Mouse (Mus musculus) layer of hippocampus, adult 8-10 months (tissue): ENCODE data around the gene Elk3. TPM values are rescaled to one million over a fixed set of nuclear protein-coding genes. Genes with fewer than 3 reads are reported as not detected.

Source experiments
- DNase-seq, 2 experiments: peaks; one replicate each; pipeline ENCODE4 v3.0.0; 2022; ENCODE audit warnings: low spot score in 2 of 2
- total RNA-seq, 4 experiments: library from RNA; stranded (reverse); gene quantifications; 2 replicates each; pipeline ENCODE4 v1.2.4; 2022

The Elk3 gene
- total RNA-seq, 4 experiments from 2014 or later: 7.5 to 18.4 (median 12.0) TPM

DNA sequence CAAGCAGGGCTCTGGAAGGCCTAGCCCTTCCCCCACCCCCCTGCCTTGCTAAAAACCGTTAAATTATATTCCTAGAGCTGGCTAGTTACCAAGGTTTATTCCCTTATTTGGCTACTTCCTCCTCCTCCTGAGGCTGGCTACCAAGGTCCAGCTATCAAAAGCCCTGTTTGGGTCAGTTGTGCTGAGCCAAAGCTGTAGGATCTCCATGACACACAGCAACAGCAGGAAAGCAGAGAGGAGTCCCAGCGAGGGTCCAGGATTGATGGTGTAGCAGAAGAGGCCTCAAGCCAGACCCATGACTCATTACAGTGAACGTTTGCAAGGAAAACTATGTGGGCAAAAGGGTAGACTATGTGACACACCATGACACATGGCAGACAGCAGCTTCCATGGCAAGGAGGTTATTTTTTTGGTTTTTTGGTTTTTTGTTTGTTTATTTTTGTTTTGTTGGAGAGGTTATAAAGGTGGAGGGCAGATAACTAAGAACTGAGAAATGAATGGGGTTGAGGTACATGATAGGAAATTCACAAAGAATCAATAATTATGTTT lies 21.4 kb upstream of the Elk3 start:
- DNase-seq: no peak

DNA sequence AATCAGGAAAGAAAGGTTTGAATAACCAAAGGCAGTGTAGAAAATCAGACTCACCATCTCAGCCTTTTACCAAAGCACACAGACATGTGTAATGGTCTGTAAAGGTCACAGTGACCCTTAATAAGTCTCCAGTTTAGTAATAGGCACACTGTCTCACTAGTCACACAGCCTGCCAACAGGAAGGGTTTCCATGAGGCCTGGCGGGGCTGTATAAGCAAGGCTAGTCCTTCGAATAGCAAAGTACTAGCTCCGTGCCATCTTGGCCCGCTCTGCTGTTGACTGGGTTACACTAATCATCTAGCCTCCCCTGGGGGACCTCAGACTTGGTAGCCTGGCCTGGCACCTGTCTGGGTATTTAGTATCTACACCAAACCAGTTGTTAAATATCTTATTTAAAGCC lies 20.6 kb upstream of the Elk3 start:
- no peak for DNase-seq

DNA sequence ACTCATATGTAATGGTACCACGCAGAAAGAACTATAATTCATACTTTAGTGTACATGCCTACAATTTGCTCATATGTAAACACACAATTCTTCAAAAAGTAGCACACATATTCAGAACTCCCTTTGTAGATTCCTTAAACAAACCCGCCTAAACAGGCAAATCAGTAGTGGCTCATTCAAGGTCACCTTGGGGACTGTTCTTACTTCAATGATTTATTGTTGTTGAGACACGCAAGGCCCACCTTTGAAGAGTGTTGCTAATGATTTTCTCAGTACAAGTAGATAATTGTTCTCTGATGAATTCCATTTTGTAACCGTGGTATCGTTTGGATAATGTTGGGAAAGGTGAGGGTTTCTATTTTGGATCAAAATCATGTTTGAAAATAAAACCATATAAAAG lies 17.4 kb upstream of the Elk3 start:
- no peak for DNase-seq

DNA sequence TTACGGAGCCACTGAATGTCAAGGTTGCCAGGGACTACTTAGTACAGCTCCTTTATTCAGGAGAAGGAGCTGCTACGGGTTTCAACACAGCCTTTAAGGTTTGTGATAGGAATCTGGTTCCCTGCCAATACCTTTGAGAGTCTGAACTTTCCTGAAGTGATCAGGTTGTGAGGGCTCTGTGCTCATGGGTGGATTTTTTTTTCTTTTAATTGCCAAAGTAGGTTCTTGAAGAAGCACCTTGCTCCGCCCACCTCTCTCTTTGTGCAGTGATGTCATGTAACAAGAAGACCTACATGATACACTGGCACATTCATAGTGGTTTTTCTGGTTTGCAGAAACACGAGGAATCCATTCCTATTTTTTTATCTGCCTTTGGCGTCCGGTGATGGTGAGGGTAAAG lies 16.3 kb upstream of the Elk3 start:
- DNase-seq: no peak

DNA sequence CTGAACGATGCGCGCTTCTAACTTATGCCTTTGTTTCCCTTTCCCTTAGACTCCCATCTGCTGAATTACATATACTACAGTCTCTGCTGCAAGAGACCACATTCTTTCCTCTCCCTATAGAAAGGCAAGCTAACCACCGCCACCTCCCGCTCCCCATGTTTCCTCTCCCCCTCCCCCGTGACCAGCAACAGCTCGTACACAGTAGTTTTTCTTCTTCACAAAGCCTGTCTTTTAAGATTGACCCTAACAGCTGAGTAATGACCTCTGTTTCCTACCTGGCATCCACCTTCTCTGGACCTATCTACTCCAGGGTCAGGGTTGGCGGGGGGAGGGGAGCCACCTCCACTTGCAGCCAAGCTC lies 15.8 kb upstream of the Elk3 start:
- no peak for DNase-seq

DNA sequence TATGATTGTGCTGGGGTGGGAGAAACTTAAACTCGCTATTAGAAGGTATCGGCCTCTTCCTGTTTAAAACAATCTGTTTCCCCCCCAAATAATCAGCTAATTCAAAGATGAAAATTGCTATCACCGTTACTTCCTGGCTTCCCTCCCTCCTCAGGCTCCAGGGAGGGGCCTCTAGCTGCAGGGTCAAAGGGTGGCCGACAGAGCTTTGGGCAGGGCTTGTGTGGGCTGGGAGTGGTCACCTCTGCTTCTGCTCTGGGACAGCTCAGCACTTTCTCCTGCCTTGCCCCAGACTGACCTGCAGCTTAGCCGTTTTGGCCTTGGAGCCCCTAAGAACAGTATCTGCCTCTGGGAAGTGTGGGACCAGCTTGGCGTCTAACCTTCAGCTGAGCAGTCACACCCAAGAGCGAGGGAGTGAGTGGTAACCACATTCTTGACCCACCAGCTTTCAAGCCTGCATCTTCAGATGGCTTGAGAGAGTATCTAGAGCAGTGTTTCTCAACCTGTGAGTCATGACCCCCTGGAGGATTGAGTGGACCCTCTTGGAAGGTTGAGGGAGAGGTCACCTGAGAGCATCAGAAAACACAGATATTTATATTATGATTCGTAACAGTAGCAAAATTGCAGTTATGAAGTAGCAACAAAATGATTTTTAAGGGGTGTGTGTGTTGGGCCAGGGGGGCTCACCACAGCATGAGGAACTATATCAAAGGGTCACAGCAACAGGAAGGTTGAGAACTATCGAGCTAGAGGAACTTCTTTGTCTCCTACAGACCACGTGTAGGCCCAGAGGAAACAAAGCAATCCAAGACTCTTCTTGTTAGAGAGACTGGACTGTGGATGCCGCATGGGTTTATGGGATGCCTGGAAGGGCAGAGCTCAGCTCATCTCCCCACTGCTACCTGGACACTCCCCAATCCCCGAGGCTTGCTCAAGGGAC lies 15.1 kb upstream of the Elk3 start:
- no peak for DNase-seq

DNA sequence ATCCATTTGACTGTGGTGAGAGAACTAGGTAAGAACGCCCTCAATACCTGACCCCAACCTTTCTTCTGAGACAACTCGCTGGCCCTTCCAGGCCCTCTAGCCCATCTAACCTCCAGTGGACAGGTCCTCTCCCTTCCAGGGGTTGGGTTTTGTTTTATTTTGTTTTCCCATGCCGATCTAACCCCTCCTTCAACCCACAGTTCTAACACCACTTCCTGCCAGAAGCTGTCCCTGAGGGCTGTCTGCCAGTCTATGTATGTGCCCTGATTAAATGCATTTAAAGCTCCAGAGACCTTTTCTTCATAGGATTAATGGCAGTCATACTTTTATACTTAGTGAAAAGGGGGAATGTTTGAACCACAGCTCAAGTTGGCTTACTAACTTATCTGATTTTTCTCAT lies 14.4 kb upstream of the Elk3 start:
- no peak for DNase-seq

DNA sequence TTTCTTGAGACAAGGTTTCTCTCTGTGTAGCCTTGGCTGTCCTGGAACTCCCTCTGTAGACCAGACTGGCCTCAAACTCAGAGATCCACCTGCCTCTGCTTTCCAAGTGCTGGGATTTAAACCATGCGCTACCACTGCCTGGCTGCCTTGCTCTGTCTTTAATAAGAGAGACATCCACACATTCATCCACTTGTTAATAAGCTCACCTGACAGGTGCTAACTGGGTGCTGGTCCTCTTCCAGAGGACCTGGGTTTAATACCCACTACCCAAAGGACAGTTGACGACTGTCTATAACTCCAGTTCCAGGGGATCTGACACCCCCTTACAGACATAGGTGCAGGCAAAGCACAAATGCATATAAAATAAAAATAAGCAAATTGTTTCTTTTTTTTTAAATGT lies 13.5 kb upstream of the Elk3 start:
- DNase-seq: no peak

DNA sequence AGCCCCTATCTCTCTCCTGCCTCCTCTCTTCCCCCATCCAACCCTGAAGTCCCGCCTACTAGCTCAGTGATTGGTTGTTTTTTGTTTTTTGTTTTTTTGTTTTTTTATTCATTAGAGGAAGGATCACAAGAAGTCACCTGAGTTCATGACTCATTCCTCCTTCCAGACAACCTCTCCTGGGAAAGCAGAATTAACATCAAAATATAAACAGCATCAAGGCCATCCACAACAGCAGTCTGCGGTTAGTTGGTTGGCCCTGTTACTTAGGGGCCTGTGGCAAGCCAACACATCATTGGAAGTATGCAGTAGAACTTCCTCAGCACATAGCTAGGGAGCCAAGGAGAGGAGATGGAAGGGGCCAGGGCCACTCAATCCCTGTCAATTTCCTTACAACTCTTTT lies 12.7 kb upstream of the Elk3 start:
- no peak for DNase-seq

DNA sequence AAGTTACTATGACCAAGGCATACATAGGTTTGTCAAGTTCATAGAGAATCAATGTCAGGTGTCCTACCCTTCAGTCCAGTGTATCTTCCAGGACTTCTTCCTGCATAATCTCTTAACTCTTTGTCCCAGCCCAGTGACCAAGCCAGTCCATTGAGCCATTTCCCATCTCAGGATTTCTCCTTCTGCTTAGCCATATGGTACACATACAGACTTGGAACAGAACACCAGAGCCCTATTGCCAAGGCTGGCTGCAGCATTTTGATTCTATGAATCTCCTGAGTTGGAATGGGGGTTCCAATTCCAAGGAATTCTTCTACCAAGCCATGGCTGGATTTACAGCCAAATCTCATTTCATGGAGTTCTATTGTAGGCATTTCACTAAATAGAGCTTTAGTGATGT lies 10.8 kb upstream of the Elk3 start:
- no peak for DNase-seq

DNA sequence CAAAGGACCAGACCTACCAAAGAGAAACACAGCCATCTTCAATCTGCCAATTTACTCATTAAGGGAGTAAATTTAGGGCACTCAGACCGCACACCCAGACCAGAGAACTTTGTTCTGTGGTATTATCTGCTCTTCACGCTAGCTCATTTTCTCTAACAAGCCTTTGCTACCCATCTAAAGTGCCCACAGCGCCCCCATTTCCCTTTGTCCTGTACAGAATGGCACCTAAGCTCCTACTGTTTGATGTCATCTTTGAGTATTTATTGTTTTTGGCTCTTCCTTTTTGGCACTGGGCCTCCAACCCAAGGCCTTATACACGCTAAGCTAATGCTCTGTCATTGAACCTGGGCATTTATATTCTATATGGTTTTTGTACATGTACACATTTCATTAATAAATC lies 9.2 kb upstream of the Elk3 start:
- no peak for DNase-seq

DNA sequence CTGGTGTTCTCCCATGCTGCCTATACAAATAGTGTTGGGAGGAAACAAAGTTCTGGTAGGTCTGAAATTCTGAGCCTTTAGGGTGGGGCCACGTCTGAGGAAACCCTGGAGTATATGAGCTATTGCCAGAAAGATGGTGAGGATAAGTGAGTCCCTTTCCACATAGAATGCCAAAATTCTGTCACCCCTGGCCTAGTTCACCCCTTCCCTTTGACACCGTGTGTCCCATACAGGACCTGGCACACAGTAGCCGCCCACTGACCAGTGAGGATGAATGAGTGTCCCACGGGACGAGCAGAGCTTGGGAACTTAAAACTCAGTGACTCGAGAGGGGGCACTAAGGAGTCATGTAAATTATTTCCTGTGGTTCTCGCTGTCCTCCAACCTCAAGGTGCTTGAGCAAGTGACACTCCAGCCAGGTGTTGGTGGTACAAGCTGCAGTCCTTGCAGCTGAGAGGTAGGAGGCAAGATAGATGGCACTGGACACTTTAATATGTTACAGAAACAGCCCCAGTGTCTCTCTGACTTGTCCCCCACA lies 8.7 kb upstream of the Elk3 start:
- DNase-seq: no peak

DNA sequence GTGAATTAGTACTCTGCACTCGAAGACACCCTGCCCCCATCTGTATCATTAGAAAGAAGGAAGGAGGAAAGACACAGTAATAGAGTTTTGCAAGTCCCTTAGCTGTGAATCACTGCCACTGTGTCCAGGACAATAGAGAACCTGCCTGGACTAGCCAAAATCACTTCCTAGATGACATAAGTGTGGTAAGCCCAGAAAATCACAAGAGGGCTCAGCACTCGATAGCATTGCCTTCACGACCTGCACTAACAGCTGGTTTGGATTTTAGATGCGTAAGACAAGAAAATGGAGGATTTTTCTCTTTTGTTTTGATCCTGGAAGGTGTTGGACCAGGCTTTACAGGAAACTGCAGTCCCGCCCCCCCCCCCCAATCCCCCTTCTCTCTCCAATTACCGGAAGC lies 6.0 kb upstream of the Elk3 start:
- DNase-seq: no peak

DNA sequence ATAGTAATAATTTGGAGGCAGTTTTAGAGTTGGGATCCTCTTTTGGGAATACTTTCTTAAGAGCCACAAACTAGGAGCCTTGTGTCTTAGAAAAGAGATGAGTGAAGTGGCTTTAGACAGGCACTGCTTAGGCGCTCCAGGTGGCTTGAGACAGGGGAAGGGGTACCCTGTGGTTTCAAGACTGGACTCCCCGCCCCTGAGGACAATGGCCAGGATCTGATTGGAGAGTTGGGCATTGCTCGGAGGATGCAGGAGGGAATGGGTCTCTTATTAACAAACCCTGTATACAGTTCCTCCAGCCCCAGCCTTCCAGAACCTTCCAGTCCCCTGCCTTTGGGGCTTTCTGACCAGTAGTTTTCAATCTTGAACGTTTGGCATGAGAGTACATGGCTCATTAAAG lies 641 bp upstream of the Elk3 start:
- DNase-seq: no peak

DNA sequence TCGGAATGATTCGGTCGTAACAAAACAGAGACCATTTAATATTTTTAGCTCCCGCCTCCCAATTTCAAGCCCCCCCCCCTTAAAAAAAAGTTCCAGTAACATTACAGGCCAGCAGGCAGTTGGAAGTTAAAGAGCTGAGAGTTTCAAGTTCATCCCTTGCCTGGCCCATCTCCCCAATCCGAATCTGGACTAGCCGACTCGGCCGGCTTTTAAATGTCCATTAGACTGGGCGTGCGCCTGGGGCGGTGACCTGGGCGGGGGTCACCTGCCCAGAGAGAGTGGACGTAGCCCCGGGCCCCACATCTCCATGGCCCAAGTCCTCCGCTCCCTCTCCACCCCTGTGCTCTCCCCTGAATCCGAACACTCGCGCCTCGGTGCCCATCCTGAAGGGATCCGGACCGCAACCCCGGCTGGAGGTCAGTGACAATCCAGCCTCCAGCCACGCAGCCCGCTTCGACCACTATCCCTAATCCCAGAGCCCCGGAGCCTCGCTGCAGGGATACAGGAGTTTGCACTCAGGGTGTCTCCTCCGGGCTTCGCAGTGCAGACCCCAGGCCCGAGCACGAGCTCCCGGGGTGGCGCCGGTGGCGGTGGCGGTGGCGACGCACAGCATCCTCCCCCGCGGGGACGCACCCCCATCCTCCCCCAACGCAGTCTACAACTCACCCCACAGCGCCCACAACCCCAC lies 857 bp downstream of the Elk3 start:
- no peak for DNase-seq

DNA sequence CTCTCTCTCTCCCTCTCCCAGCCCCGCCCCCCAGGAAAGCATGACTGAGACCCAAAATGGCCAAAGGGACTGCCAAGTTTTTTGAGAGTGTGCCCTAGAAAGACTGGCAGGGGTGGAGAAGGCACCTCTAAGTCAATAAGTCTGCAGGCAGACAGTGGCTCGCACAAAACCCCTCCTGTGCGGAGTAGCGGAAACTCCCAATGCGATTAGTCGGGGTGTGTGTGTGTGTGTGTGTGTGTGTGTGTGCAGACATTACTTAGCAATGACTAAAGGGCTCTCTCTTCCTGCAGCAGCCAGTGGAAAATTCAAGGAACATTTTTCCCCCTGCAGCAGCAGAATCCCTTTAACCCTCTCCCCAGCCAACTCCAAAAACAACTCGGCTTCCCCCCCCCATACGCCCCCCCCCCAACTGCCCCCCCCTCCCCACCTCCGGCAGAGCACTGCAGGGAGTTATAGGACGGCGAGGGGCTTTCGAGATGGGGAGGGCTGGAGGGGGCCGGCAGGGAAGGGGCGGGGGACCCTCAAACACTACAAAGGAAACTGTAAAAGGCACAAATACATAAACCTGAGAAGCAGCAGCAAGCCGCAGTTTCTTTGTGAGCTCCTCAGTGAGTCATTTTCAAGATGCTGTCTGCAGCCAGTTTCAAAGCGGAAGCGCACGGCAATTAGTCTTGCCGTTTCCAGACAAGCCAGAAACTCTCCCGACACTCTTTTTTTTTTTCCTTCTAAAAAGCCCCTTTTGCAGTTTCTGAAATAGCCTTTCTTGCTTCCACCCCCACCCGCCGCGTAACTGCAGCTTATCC lies 1.6 kb downstream of the Elk3 start:
- DNase-seq: peak in 1 of 2 experiments; percentile 25

DNA sequence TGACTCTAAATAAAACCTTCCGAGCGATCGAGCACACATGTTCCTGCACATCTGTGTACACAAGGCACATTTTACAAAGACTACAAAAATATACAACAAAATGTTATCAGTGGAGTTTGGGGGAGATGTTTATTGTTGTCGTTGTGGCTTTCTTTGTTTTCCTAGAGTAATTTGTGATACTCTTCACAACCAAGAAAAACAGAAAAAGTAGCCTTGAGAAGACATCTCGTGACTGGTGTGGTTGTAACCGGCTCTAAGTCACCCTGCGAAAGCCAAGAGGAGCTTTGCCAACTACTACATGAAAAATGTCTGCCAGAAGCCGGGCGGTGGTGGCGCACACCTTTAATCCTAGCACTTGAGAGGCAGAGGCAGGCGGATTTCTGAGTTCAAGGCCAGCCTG lies 4.6 kb downstream of the Elk3 start:
- DNase-seq: no peak

DNA sequence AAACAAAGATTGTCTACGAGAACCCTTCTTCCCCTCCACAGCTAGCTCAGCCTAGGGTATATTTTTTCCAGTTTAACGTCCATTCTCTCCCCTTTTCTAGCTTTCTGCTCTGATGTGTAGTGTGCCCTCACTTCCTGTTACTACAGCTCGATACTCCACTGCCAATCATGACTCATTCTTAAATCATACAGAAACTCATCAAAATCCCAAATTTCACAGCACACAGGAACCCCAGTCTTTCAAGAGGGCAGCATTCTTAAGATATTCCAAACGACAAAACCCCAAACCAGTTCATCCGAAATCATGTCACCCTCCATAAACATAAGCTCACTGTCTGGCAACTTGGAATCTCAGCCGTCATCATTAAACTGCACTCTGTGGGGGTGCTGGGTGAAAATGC lies 5.0 kb downstream of the Elk3 start:
- no peak for DNase-seq

DNA sequence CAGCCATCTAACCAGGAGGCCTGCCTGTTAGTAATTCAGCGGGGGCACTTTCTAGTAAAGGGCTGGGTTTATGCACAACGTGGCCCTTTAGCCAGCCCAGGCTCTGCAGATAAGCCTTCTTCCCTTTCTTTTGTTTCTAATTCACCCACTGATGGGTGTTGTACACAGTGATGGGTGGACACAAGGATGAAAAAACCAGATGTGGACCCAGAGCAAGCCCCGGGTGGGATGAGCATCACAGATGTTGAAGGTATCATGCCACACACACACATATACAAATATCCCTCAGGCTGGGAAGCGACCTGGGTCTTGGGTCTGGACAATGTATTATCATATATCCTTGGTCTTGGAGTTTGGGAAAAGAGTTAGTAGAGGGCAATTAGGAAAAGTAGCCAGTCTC lies 7.7 kb downstream of the Elk3 start:
- no peak for DNase-seq

DNA sequence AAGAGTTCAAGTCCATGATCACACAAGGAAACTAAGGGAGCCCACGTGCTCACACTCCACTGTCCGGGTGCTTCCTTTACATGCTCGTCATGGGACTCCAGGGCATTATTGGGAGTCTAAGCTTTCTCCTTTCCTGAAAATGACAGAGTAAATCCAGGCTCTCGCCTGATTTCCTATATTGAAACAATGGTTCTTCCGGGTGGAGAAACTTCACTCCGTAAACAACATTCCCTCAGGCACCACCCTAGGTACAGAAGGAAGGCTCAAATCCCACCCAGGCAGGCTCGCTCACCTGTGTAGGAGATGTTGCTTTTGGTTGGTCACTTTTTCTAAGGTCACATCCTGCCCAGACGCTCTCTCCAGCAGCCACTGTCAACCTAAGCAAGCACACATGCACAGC lies 9.1 kb downstream of the Elk3 start:
- DNase-seq: no peak

DNA sequence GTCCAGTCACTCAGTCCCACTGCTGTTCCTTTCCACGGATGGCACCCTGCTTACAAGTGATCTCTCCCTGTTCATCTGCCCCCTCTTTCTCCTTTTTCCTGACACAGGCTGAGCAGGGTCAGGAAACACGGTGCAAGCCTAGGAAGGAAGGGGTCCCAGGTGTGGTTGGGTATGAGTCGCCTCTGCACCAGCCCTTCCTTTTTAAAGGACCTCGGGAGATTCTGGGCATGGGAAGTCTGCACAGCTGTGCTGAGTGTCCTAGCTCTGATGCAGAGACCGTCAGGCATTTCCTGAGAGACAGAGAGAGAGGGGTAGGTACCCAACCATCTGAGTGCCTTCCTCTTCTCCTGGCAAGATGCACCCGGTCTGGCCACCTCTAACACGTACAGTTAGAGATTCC lies 12.7 kb downstream of the Elk3 start:
- DNase-seq: no peak

DNA sequence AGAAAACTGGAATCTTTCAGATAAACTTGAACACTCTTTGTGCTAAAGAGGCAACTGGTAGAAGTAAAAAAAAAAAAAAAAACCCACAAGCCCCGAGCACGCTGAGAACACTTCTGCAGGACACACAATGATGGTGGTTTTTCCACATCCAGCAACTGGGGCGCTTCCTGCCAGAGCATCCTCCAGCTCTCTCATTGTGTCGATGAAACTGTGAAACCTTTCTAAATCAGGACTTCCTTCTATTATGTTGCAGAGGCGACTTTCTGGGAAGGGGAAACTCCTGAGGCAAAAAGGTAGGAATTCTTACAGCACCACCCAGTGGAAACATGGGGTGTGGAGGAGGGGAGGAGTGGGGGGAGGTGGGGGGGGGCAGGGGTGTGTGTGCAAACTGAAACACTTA lies 13.2 kb downstream of the Elk3 start:
- no peak for DNase-seq
